Mouse (Mus musculus) heart, postnatal 10 days (tissue): ENCODE measurements around the gene Habp2. TPM values are rescaled to one million over a fixed set of nuclear protein-coding genes. Genes with fewer than 3 reads are reported as not detected.

Experiments
- DNase-seq, 2 experiments: peaks; one replicate each; pipeline ENCODE4 v3.0.0; 2021
- intact Hi-C: fragments of 180-260 bp; cut with DNase I; formaldehyde crosslinking; loops from one replicate; pipeline ENCODE4 v1.15.1; 2025
- total RNA-seq, 2 experiments: library from RNA; stranded (reverse); gene quantifications; 2 replicates each; pipeline ENCODE4 v1.2.3; 2021

Habp2 gene
- total RNA-seq, 2 experiments from 2014 or later, result not detected

DNA sequence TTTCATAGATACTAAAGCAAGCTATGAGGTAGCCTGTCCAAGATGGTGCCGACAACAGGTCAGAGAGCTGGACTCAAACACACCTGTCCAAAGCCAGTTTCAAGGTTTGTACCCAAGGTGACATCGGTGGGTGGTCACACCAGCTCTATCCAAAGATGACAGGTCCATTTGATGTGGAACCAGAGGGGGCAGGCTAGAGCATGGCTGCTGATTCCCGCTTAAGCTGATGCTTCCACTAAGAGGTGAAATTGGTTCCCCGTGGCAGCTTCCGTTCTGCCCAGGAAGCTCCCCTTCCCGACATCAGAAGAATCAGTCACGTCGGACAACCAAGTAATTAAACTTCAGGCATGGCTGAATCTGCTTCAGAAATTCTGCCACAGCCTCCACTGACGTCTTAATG is 5.4 kb downstream of the Habp2 start:
- intact Hi-C loops, result loop anchor here (10.0 kb wide), 1 partner anchor 958 kb away; no protein-coding TSS in a partner anchor
- DNase-seq, result peak in 1 of 2 experiments; percentile 16

- intact Hi-C loops, result loop anchor here (10.0 kb wide), 1 partner anchor 960 kb away; no protein-coding TSS in a partner anchor
- peak; percentile 83 to 90 for DNase-seq
These were observed 7.9 kb downstream of the Habp2 start for GRCm38 (mm10) chr19:56294654-56295399.

DNA sequence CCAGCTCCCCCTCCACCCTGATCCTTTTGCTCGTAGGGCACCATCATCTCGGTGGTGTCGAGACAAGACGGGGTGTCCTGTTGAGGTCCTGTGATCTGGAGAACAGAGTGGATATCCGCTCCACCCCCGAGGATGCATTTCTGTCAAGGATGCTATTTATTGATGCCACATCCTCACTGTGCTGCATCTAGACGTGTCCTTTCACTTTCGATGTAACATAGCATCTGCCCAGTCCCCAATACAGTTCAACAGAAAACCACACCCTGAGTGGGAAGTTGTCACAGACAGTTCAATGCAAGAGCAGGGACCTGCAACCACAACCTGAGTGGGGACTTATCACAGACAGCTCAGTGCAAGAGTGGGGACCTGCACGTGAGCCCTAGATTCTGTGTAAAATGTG is 9.7 kb downstream of the Habp2 start:
- intact Hi-C loops, result loop anchor here (2.0 to 10.0 kb wide), 2 partner anchors 42 to 962 kb away; no protein-coding TSS in a partner anchor
- no peak for DNase-seq

DNA sequence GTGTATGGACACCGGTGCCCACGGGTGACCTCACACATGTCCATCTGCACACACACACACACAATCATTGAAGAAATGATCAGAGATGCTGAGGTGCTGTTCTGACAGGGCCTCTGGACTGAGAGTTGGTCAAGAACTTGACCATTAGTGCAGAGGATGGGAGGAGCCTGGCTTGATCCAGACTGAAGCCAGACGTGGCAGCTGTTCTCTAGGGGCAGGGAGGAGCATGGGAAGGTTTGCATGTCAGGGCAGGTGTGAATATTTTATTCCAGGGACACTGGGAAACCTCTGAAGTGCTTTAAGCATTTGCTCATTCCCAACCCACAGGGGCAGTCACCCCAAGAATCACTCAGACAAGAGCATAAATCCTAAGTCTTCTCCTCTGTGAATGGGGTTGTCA is 10.3 kb downstream of the Habp2 start:
- intact Hi-C loops, result loop anchor here (2.0 to 10.0 kb wide), 2 partner anchors 42 to 962 kb away; no protein-coding TSS in a partner anchor
- no peak for DNase-seq

DNA sequence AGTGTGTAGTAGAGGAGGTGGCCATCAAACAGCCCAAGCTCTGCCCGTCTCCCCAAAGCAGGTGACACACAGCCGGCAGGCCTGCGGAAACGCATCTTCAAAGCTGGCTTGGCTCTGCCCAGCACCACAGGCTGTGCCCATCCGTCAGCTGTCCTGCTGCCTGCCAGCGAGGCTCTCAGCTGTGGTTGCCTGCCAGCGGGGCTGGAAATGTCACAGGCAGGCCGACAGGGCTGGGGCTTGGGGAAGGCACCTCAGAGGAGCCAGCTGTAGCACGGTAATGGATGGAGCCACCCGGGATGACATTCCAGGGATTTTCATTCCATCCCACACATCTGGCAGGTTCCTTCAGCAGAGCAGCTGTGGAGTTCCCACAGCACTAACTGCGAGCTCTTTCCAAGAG is 13.9 kb downstream of the Habp2 start:
- intact Hi-C loops, result no loop called here
- DNase-seq, result peak; percentile 51 to 57

GRCm38 (mm10) chr19:56316531-56316930 is 29.6 kb downstream of the Habp2 start:
- intact Hi-C loops, result no loop called here
- DNase-seq, result no peak

DNA sequence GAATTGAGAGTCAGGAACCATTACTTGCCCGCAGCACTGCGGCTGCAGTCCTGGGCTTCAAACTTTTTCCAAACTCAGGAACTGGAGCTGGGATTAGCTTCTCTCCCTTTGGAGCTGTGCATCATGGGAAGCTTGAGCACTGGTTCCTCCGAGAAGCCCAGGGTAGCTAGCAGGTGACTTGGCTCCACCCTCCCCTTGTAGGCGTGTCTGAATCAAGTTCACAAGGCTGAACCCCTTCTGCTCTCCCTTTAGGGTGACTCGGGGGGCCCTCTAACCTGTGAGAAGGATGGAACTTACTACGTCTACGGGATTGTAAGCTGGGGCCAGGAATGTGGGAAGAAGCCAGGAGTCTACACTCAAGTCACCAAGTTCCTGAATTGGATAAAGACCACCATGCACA is 32.3 kb downstream of the Habp2 start:
- intact Hi-C loops, result no loop called here
- DNase-seq, result no peak

DNA sequence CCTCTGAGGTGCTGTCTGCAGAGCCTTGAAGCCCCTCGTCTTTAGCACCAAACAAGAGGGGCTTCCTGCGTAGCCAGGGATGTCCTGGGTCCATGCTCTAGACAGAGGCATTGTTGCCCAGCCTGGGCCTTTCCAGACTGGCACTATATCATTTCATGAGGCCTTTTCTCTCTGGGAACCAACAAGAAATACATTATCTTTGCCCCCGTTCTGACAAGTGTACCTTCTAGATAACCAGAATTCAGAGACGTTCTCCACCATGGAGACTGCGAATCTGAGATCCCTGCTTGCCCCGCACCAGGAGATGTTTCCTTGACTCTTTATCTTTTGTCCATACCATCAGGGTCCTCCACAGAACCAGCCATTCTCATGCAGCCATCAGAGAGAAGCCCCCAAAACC is 32.7 kb downstream of the Habp2 start:
- intact Hi-C loops, result no loop called here
- no peak for DNase-seq

DNA sequence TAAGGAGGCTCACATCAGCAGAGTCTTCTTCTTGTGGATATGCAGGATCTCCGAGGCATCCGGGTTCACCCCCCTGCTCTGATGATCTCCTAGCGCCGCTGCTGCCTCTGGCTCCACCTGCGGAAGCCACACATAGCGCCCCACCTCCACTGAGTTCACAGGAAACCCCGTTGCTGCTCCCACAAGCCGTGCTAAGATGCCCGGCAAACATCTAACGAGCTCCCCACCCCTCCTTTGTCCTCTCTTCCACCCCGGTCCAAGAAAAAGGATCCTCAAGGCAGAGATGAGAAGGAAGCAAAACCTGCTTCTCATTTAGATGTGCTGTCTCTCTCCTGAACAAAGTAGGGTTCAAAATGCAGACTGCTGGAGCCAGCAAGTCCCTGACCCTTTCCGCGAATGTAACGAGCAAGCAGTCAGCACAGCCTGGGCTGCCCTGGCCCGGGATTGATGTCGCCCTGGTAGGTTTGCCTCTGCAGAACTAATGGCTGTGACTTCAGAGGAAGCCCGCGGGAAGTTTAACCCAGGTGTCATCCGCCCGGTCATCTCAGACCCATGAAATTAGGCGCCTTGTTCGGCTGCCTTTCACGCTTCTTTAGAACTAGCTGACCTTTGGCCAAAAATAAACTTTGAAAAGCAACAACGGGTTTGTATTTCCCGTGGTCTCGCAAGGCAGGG is 33.4 kb downstream of the Habp2 start:
- intact Hi-C loops, result no loop called here

DNA sequence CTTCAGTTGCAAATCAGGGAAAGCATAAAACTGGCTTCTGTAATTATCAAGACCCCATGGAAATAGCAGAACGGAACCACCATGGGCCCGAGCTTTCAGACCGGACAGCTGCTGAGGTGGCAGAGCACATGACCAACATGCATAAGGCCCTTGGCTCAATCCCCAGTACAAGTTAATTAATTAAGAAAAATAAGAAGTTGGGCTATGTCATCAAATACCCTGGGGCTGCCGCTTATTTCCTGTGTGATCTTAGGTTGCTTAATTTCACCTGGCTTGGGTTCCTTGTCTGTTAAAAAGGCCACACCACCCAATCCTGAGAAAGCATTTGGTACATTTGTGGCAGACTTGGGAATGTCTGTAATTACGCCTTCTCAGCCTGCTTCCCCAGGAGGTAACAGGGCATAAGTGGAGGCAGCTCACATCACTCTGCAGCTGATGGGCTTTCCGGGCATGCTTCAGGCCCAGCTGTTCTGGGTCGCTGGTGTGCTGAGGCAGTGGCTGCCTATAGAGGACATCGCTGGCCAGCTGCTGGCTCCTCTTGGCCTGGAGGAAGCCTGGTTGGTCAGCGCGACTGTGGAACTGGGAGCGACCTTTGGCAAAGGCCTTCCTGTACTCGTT is 34.5 kb downstream of the Habp2 start:
- intact Hi-C loops, result no loop called here
- DNase-seq, result no peak

More for the DNA sequence above, 33.4 kb downstream of the Habp2 start:
- no peak for DNase-seq

DNA sequence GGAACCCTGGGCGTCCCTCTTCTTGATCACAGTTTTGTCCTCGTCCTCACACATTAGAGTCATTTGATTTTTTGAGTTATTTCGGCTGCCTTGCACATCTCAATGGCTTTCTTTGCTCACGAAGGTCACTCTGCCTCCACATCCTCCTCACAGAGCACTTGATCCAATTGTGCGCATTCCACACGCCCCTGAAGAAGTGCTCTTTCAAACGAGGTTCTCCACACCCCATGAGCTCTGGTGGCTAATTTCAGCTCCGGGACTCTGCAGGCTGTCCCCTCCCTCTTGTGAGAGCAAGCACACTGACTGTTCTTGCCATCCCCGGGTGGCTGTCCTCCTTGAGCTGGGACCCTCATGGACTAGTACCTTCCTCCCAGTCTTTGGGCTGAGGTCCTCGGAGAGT is 38.7 kb downstream of the Habp2 start:
- DNase-seq, result no peak
- intact Hi-C loops, result no loop called here

DNA sequence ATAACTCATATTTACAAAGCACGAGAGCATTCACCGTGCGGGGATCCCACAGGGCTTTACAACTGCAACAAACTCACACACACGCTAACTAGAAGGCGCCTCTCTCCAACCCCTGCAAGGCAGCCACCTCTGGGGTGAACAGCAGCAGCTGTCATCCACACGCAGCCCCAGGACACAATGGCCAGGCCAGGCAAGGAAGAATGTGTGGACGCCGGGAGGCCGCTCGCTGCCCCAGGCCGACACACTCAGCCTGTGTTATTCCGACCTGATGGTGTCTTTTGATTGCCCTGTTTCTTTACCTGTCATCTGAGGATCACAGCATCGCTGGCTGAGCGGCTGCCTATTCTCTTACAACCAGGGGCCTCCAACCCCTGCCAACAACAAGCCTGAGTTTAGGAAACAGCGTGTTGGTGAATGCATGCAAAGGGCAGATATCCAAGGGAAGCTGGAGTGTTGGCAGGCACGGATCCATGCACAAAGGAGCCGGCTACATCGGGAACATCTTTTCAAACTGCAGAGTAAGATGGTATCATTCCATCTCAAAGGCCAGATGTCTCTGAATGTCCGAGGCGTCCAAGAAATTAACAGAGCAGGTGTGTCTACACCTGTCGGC is 39.4 kb downstream of the Habp2 start:
- intact Hi-C loops, result no loop called here
- no peak for DNase-seq

- DNase-seq, result no peak
- intact Hi-C loops, result no loop called here
These were observed 49.4 kb downstream of the Habp2 start for GRCm38 (mm10) chr19:56336321-56336720.

GRCm38 (mm10) chr19:56336826-56337225 is 49.9 kb downstream of the Habp2 start:
- intact Hi-C loops, result no loop called here
- peak; percentile 57 to 58 for DNase-seq

DNA sequence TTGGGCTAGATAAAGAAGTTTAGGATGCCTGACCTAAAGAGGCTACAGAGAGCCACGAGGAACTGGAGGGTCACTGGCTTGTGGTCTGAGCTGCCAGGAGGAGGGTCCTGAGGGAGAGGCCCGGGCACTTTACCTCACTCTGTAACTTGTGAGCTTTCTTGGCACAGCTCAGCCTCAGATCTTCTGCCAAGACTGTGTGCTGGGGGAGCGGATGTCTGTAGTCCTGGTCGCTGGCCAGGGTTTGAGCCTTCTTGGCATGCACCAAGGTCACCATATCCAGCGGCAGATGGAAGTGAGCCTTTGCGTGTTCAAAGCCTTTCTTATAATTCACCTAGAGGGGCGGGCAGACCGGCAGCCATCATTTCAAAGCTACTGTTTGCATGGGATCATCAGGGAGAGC is 55.1 kb downstream of the Habp2 start:
- peak; percentile 76 to 80 for DNase-seq
- intact Hi-C loops, result no loop called here

DNA sequence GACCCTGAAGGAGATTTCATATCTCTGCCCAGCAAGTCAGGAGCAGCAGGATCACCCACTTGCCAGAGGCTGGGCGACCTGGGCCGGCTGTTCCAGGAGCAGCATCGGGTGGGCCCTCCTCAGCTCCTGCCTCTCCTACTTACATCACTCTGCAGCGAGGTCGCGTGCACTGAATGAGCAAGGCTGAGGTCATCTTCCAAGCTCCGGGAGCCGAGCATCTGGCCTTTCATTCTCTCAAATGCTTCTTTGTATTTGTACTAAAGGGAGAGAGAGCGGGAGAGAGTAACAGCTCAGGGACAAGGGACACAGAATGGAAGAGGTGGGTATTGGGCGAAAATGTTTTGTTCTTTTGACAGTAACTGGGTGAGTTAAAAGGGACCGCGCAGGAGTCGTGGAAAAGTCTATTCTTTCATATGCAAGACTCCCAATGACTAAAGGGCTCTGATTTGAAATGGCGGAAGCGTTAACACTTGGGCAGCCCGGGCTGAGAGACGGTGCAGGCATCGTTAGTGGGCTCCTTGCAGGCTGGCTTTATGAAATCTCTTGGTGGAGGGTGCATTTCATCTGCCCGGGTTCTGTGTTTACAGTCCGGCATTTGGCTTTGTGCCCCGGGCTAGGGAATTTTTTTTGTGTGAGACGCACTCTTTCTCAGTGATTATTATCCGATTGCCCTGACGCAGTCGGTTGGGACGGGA is 57.1 kb downstream of the Habp2 start:
- peak in 1 of 2 experiments; percentile 41 for DNase-seq
- intact Hi-C loops, result no loop called here

DNA sequence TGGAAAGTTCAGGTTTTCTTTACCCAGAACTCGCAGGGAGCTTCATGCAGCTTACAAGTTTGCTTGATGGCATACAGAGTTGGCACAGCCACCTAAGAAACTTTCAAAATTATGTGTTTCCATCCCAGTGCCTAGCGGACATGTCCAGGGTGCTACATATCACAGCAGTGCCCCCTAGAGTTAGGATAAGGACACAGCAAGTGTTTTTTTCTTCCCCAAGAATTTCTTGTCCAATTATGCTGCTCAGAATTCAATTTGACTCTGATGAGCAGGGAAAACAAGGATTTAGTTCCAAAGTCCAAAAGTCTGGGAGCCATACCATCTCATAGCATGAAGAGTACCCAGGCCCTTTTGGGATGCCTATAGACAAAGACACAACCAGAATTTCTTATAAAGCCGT is 59.1 kb downstream of the Habp2 start:
- intact Hi-C loops, result no loop called here
- no peak for DNase-seq

DNA sequence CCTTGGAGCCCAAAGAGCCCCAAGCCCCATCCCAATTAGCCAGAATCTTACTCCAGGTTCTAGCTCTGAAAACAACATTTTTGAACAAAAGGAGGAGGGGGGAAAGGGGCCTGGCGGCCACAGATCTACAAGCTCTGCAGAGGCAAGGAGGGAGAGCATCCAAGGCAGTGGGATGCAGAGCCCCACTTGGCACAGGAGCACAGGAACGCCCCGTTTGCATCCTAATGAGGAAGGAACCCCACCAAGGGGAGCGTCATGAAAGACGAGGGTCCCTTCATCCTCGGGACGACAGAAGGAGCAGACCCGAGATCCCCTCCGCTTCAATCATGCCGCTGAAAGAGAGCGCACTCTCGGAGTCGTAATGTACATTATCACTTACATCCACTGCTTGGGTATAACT is 59.8 kb downstream of the Habp2 start:
- intact Hi-C loops, result no loop called here
- DNase-seq, result no peak

GRCm38 (mm10) chr19:56349295-56349694 is 62.4 kb downstream of the Habp2 start:
- intact Hi-C loops, result no loop called here
- DNase-seq, result peak; percentile 46 to 55

DNA sequence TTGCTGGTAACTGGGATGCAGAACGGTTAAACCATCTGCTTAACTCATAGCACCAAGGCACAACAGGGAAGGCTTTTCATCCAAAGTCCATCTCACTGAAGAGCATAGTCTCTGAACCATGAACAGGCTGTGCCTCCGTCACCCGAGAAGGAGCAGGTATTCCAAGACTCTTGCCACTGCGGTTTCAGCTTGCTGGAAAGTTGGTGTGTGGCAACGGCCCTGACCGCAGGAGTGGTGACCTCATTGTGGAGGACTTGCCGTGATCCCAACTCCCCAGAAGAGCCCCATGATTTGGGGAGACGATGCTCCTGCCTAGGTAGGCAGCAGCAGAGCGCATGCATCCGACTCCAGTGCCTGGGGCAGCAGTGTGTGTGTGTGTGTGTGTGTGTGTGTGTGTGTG is 66.8 kb downstream of the Habp2 start:
- intact Hi-C loops, result no loop called here
- DNase-seq, result no peak

DNA sequence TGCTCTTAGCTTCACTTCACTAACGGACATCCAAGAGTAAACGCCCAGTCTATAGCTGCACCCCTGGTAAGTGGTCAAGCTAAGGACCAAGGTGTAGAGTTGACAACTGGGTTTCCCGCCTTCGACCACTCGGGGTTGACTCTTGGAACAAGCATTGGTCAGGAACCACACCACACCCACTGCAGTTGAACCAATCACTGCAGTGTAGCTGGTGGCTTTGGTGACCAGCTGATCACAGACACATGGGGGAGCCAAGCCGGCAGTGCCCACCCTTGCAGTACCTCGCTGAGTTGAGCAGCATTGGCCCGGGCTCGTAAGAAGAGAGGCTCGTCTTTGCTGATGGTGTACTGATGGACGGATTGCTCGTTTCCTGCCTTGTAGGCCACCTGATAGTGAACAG is 68.3 kb downstream of the Habp2 start:
- intact Hi-C loops, result loop anchor here (5.0 kb wide), 1 partner anchor 37 kb away; the partner anchor contains the start of gene Nrap
- no peak for DNase-seq
